Mouse (Mus musculus): Measurements from ENCODE around the gene Camk1g. TPM values are rescaled to one million over a fixed set of nuclear protein-coding genes. Genes with fewer than 3 reads are reported as not detected.

Gene Camk1g
- total RNA-seq, 2 experiments from 2014 or later = 0.18 to 0.33 TPM

- intact Hi-C loops (cut with DNase I; ENCODE audit: low total_unique reads) = loop anchor here (5.0 kb wide), 1 partner anchor 326 kb away; no protein-coding TSS in a partner anchor
- DNase-seq = no peak
Measured at GRCm38 (mm10) chr1:193380877-193381276, 10.8 kb upstream of the Camk1g start.

- DNase-seq = peak; percentile 13
- intact Hi-C loops (cut with DNase I; ENCODE audit: low total_unique reads) = loop anchor here (5.0 kb wide), 2 partner anchors 47 to 328 kb away; no protein-coding TSS in a partner anchor
Measured at GRCm38 (mm10) chr1:193379634-193380033, 9.5 kb upstream of the Camk1g start.

DNA sequence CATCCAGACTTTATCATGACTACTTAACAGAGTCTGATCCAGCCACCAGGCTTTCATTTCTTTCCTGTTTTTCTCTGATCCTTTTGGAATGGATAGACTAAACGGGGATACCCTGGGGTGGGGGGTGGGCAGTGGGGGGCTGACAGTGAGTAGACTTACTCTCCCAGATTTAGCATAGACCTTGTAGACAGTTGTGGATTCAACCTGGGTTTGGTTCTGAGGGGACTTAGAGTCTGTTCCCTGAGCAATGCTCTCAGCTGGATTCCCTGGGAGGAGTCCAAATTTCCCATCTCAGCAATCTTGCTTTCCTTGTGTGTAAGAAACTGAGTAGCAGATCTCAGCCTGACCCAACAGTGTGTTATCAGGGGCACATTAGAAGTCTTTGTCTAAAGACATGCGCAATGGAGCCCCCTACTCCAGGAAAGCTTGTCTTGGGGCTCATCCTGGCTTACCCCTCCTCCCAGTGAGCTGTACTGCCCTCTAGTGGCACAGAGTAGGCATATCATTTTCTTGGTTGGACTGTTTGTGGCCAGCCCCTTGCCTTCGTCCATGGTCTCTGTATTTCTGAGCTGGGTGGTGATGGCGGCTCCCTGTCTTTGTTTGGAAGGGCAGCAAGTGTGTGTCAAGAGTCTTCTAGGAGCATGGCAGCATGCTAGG, 6.5 kb upstream of the Camk1g start:
- intact Hi-C loops (cut with DNase I; ENCODE audit: low total_unique reads) = loop anchor here (5.0 kb wide), 1 partner anchor 44 kb away; no protein-coding TSS in a partner anchor
- DNase-seq = peak; percentile 23

DNA sequence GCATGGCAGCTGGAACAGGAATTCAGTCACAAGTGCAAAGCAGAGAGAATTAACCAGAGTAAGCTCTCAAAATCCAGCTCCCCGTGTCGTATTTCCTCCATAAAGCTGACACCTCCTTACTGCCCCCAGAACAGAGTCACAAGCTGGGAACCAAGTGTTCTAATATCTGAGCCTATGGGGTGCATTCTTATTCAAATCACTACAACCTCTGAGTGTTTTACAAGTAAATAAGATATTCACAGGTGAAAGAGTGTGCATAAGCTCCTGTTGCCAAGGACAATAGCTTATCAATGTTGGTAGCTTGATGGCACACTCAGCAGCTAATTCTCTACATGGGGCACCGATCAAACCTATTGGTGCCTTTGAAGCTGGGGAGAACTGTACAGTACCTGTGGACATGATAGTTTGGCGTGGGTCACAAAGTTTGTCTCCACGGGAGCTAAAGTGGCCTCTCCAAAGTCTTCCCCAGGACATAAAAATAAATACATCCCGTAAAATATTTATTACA, 3.9 kb upstream of the Camk1g start:
- no peak for DNase-seq
- intact Hi-C loops (cut with DNase I; ENCODE audit: low total_unique reads) = loop anchor here (5.0 kb wide), 1 partner anchor 117 kb away; no protein-coding TSS in a partner anchor

- intact Hi-C loops (cut with DNase I; ENCODE audit: low total_unique reads) = no loop called here
- no peak for DNase-seq
Measured at GRCm38 (mm10) chr1:193369091-193369490, 1.0 kb downstream of the Camk1g start.

- no peak for DNase-seq
- intact Hi-C loops (cut with DNase I; ENCODE audit: low total_unique reads) = no loop called here
Measured at GRCm38 (mm10) chr1:193368055-193368454, 2.0 kb downstream of the Camk1g start.

DNA sequence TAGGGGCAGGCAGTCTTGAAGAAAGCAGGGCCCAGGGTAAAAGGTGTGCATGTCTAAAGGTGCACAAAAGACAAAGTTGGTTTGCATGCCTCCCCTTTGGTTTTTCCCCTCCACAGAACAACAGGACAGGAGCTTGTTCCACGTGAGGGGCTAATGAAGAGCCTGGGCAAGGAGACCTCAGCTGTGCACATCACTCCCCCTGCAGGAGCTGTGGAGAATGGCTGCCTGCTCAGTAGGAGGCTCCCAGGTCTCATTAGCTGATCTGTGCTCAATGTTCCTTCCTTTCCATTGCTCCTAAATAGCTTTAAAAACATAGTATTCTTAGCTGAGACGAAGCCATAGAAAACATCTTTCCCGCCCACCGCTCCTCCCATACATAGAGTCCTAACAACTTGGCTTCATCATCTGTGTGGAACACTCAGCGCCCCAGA, 6.3 kb downstream of the Camk1g start:
- intact Hi-C loops (cut with DNase I; ENCODE audit: low total_unique reads) = no loop called here
- DNase-seq = peak; percentile 50

DNA sequence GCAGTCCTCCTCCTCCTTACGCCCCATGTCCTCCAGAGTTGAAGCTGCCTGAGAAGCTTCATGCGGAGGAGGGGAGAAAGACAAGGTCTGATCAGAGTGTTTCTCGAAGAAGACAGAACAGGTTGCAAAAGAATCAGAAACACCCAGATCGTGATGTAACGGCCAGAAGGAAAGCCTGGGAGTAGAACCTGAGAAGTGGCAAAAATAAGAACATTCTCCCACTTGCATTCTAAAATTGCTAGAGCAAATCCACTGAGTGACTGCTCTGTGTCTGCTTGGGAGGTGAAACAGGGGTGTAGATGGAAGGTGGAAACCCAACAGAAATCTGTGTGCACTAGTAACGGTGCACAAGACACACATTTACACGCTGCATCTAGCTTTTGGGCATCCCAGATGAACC, 8.0 kb downstream of the Camk1g start:
- no peak for DNase-seq
- intact Hi-C loops (cut with DNase I; ENCODE audit: low total_unique reads) = no loop called here

GRCm38 (mm10) chr1:193361181-193361580, 8.9 kb downstream of the Camk1g start:
- no peak for DNase-seq
- intact Hi-C loops (cut with DNase I; ENCODE audit: low total_unique reads) = no loop called here

DNA sequence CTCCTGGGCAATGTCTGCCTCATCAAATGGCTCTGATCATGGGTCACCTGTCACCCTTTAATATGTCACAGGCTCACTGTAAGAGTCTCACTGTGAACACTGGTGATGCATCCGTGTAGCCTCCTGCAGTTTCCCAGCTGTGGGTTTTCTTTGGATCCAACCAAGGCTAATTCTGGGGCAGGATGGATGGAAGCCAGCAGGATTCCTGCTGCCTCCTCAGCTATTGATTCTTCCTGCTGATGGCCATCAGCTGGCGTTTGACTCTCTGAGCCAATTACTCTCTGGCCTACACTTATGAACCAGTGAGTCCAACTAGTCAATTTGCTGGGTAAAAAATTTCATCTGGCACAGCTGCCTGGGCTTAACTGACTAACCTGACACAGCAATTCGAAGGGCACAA, 10.9 kb downstream of the Camk1g start:
- intact Hi-C loops (cut with DNase I; ENCODE audit: low total_unique reads) = no loop called here
- no peak for DNase-seq

- DNase-seq = no peak
- intact Hi-C loops (cut with DNase I; ENCODE audit: low total_unique reads) = no loop called here
Measured at GRCm38 (mm10) chr1:193351583-193351982, 18.5 kb downstream of the Camk1g start.

GRCm38 (mm10) chr1:193350546-193350801, 19.6 kb downstream of the Camk1g start:
- DNase-seq = no peak
- intact Hi-C loops (cut with DNase I; ENCODE audit: low total_unique reads) = no loop called here

- DNase-seq = no peak
- intact Hi-C loops (cut with DNase I; ENCODE audit: low total_unique reads) = no loop called here
Measured at GRCm38 (mm10) chr1:193349702-193350545, 20.2 kb downstream of the Camk1g start.

- intact Hi-C loops (cut with DNase I; ENCODE audit: low total_unique reads) = no loop called here
- DNase-seq = no peak
Measured at GRCm38 (mm10) chr1:193348261-193348962, 21.7 kb downstream of the Camk1g start.

DNA sequence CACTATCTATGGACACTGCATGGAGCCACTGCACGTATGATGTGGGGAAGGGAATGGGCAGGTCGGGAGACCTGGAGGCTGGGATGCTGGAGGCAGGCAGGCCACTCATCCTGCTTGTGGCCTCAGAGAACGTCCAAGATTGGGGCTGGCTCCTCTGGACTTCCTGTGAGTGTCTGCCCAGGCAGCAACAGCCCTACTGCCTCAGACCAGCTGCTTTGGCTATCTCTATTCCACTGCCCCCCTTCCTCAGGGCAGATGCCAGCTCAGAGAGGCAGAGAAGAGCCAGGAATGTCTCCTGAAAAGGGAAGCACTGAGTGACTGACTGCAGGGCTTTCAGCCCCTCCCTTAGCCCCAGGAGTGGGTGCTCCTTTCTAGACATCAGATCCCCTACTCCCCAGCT, 23.2 kb downstream of the Camk1g start:
- DNase-seq = no peak
- intact Hi-C loops (cut with DNase I; ENCODE audit: low total_unique reads) = no loop called here

DNA sequence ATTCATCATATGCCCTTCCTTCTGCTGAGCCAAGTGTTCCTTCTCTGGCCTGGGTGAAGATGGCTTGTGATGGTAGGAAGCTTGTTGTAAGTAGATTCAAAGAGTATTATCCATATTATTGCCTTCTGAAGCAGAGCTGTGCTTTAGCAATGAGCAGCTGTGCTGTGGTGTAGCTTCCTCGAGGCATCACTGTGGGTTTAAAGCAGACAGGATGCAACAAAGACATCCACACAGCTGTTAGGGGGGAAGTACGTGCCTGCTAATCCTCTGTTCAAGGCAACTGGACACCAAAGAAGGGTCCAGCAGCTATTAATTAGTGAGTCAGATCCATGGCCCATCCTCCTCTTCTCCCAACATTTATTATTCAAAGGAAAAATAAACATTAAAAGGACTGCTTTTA, 25.1 kb downstream of the Camk1g start:
- DNase-seq = no peak
- intact Hi-C loops (cut with DNase I; ENCODE audit: low total_unique reads) = no loop called here

- no peak for DNase-seq
- intact Hi-C loops (cut with DNase I; ENCODE audit: low total_unique reads) = no loop called here
Measured at GRCm38 (mm10) chr1:193343853-193344252, 26.2 kb downstream of the Camk1g start.

DNA sequence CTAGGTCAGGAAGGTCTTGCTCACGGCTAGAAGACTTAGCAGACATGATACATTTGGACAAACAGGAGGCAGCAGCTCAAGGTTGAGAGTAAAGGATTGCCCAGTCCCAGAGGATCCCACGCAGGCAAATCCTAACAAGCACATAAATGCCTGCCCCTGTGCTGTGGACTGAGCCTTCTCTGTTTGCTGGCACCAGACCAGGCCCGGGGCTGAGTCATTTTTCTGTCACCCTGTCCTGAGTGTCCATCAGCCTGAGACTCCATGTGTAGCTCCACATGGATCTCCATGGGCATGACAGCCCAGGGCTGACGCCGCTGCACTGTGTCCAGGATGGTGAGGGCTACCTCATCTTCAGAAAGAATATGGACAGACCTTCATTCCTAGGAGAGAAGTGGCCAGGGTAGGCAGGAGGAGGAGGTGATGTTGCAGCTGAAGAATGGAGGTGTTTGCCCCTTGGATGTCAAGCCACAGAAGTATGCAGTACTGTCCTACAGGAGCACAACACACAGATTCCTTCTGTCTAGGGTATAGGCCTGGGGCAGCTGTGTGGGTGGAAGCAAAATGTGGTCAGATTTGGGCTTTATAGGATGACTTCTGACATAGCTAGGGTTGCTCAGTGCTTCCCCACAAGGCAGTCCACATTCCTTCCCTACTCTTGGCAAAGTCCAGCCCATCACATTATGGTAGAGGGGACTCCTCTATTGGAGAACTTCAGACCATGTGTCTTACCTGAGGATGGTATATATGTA, 27.7 kb downstream of the Camk1g start:
- intact Hi-C loops (cut with DNase I; ENCODE audit: low total_unique reads) = no loop called here
- DNase-seq = no peak

DNA sequence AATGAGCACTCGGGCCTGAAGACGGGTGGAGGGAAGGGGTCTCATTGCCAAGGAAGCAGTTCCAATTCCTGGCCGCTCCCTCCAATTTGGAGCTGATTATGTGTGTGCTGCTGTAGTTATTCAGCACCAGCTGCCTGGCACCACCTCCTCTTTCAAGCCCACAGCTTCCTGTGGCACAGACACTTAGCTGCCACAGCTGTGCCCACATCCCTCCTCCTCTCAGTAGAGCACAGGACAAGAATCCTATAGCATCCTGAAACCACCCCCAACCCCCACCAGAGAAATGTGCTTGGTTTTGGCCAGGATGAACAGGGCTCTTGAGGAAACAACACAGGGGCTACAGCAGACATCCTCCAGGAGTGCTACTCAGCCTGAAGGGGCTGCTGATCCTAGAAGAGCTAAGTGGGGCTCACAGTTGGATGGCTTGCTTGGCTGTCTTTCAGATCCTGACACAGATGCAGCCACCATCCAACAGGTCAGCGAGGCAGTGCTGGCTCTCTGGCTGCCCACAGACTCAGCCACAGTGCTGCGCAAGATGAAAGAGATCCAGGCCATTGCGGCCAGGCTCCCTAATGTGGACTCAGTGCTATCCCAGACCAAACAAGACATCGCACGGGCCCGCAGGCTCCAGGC, 31.6 kb downstream of the Camk1g start:
- intact Hi-C loops (cut with DNase I; ENCODE audit: low total_unique reads) = no loop called here
- no peak for DNase-seq

Measured in gastrocnemius, postnatal 14 days (tissue).